Mouse (Mus musculus) hindbrain, postnatal 0 days (tissue): ENCODE measurements around the gene Inppl1. TPM values are rescaled to one million over a fixed set of nuclear protein-coding genes. Genes with fewer than 3 reads are reported as not detected.

Source experiments
- ATAC-seq: fragments of 200-750 bp; cut with Nextera tagmentation; 2 replicates; pipeline ENCODE4 v1.8.0; 2017; ENCODE audit warnings: mild to moderate bottlenecking, moderate TSS enrichment, moderate library complexity
- DNase-seq: peaks from one replicate; pipeline ENCODE4 v3.0.0-alpha.2; 2015; ENCODE audit warnings: low spot score
- H3K27ac ChIP-seq: fragments of 300-500 bp; sonication (generic); 2 replicates; pipeline ENCODE4 v1.5.1; 2014; ENCODE audit warnings: mild to moderate bottlenecking
- H3K27me3 ChIP-seq: fragments of 300-500 bp; sonication (generic); 2 replicates; pipeline ENCODE4 v1.6.1; 2014; ENCODE audit warnings: low read length, mixed read lengths; ENCODE audit not compliant: insufficient read depth
- H3K36me3 ChIP-seq: fragments of 300-500 bp; sonication (generic); 2 replicates; pipeline ENCODE4 v1.6.1; 2014; ENCODE audit warnings: low read length, mixed read lengths; ENCODE audit not compliant: insufficient read depth
- H3K4me1 ChIP-seq: fragments of 300-500 bp; sonication (generic); 2 replicates; pipeline ENCODE4 v1.6.1; 2014; ENCODE audit warnings: antibody characterized with exemption, low read length, mixed read lengths; ENCODE audit not compliant: insufficient read depth
- H3K4me2 ChIP-seq: fragments of 300-500 bp; sonication (generic); 2 replicates; pipeline ENCODE4 v1.6.1; 2014; ENCODE audit warnings: low read depth, mild to moderate bottlenecking, low read length, moderate library complexity, mixed read lengths
- H3K4me3 ChIP-seq: fragments of 300-500 bp; sonication (generic); 2 replicates; pipeline ENCODE4 v1.5.1; 2014; ENCODE audit warnings: low read length
- H3K9ac ChIP-seq: fragments of 300-500 bp; sonication (generic); replicated peaks from 2 replicates; pipeline ENCODE4 v1.6.1; 2014; ENCODE audit warnings: mild to moderate bottlenecking, low read length, moderate library complexity, mixed read lengths
- H3K9me3 ChIP-seq: fragments of 300-500 bp; sonication (generic); 2 replicates; pipeline ENCODE4 v1.6.1; 2016; ENCODE audit warnings: low read length, mixed read lengths
- CTCF ChIP-seq: IDR thresholded peaks from 2 replicates; pipeline ENCODE4 v1.5.1; 2016; ENCODE audit warnings: antibody characterized with exemption, control low read depth, low read depth
- WGBS: fragments of 180-500 bp; shearing (Covaris S2); extraction: QIAGEN DNeasy Blood & Tissue Kit; methylation state at CpG from one replicate; pipeline ENCODE4 v1.1.7; 2014; 5-methylcytosine and 5-hydroxymethylcytosine counted together
- polyA plus RNA-seq: library from polyadenylated mRNA; unstranded; fragments of >200 nt; fragmentation: Nextera tagmentation; extraction: Ambion mirVana; gene quantifications from 2 replicates; pipeline ENCODE4 v1.2.1, GENCODE M21; 2015
- total RNA-seq: library from RNA; depleted of rRNA; stranded (reverse); fragments of >200 nt; gene quantifications from 2 replicates; pipeline ENCODE4 v1.2.3, GENCODE M21; 2014

Gene Inppl1
- total and polyA plus RNA-seq, 2 experiments from 2014 or later: 14.3 to 30.0 TPM

GRCm38 (mm10) chr7:101822836-101823757, 14.9 kb downstream of the Inppl1 start:
- no peak overlapping the region for H3K4me2 ChIP-seq
- no peak for DNase-seq
- WGBS: 34% methylated on average over 32 of the region's 32 CpGs

DNA sequence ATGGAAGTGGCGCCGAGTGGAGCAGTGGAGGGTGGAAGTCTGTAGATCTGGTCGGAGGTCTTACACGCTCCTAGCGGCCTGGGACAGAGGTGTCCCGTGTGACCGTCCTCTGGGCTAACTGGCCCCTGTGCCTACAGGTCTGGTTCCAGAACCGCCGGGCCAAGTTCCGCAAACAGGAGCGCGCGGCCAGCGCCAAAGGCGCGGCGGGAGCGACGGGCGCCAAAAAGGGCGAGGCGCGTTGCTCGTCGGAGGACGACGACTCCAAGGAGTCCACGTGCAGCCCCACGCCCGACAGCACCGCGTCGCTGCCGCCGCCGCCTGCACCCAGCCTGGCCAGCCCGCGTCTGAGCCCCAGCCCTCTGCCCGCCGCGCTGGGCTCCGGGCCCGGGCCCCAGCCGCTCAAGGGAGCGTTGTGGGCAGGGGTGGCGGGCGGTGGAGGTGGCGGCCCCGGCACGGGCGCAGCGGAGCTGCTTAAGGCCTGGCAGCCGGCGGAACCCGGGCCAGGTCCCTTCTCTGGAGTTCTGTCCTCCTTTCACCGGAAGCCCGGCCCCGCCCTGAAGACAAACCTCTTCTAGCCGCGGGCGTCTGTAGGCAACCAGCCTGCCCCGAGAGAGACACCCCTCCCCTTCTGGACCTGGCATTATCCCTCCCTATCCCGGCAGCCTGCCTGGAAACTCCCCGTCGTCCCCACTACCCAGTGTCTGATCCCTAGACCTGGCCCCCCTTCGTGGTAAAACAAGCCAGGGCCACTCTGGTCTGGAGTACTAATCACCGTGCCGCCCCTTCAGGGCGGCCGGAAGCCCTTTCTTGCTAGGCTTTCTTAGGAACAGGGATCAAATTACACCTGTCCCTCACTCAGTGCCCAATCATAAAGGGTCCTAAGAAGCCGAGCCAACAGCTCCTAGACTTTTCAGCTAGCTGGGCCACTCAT, 16.2 kb downstream of the Inppl1 start:
- no peak overlapping the region for H3K9ac ChIP-seq
- 1% methylated on average over 67 of the region's 71 CpGs for WGBS

More at GRCm38 (mm10) chr7:101822836-101823757, 14.9 kb downstream of the Inppl1 start:
- TF ChIP-seq CTCF: peak; percentile 55
- peaks cover 43% of the 10 kb centered on the region for H3K27me3 ChIP-seq
- H3K36me3 ChIP-seq: peaks cover 4% of the 10 kb centered on the region; the same call in 1 of the 2 replicates
- ATAC-seq: peak; percentile 24; the same call in 1 of the 2 replicates
- no peak overlapping the region for H3K9ac ChIP-seq
- H3K4me1 ChIP-seq: peaks cover 8% of the 10 kb centered on the region
- no peak overlapping the region for H3K4me3 ChIP-seq
- no peaks in the 10 kb centered on the region for H3K9me3 ChIP-seq
- no peak overlapping the region for H3K27ac ChIP-seq

DNA sequence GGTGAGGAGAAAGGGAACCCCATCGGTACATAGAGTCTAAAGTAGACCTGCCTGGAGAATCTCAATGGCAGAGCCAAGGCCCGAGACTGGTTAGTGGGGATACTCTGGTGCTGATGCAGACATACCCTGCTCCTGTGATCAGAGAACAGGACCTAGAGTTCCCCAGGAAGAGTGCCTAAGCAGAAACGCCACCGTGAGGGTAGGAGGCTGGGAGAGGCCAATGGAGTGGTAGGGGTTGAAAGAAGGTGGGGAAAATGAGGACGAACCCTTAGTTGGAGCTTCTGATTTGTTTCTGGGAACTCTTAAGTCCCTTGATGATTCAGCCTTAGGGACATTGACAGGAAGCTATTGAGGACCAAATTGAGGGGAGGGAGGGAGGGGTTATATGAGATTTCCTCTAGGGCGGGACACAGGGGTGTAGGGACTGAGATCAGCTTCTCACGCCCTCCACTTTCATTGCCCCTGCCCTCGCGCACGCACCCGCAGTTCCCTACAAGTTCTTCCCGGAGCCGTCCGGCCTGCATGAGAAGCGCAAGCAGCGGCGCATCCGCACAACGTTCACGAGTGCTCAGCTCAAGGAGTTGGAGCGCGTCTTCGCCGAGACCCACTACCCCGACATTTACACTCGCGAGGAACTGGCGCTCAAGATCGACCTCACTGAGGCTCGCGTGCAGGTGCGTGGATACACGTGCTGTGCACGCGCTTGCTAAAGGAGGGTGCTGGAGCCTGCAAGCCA, 17.6 kb downstream of the Inppl1 start:
- Histone ChIP-seq H3K4me3 (peak overlapping the region; percentile 27), H3K4me1 (peaks cover 8% of the 10 kb centered on the region), H3K27me3 (peaks cover 60% of the 10 kb centered on the region), H3K9me3 (no peaks in the 10 kb centered on the region), H3K36me3 (no peaks in the 10 kb centered on the region), H3K4me2 (peak overlapping the region; percentile 59), H3K27ac (no peak overlapping the region), H3K9ac (no peak overlapping the region)
- WGBS: 5% methylated on average over 35 of the region's 35 CpGs
- no peak for TF ChIP-seq CTCF
- no peak for ATAC-seq
- DNase-seq: peak; percentile 47

More for the DNA sequence above, 16.2 kb downstream of the Inppl1 start:
- no peak for TF ChIP-seq CTCF
- peaks cover 55% of the 10 kb centered on the region for H3K27me3 ChIP-seq
- H3K4me2 ChIP-seq: peak overlapping the region; percentile 59
- no peak overlapping the region for H3K27ac ChIP-seq
- DNase-seq: peak; percentile 43
- peaks cover 8% of the 10 kb centered on the region for H3K4me1 ChIP-seq
- H3K36me3 ChIP-seq: no peaks in the 10 kb centered on the region
- H3K4me3 ChIP-seq: peak overlapping the region; percentile 36
- peak; percentile 53 for ATAC-seq
- no peaks in the 10 kb centered on the region for H3K9me3 ChIP-seq

GRCm38 (mm10) chr7:101817861-101818401, 20.1 kb downstream of the Inppl1 start, which contains the start of gene Phox2a:
Gene Phox2a (plus strand): TSS chr7:101818313.
- peaks cover 8% of the 10 kb centered on the region for H3K4me1 ChIP-seq
- under 1% methylated on average over 36 of the region's 45 CpGs for WGBS
- peak within 1 kb of the TSS; percentile 28 for H3K4me3 ChIP-seq
- peak; percentile 21 for ATAC-seq
- H3K27me3 ChIP-seq: peaks cover 54% of the 10 kb centered on the region
- H3K9ac ChIP-seq: no peak within 1 kb of the TSS
- DNase-seq: no peak
- no peaks in the 10 kb centered on the region for H3K36me3 ChIP-seq
- TF ChIP-seq CTCF: no peak
- peak within 1 kb of the TSS; percentile 46 for H3K4me2 ChIP-seq
- no peak within 1 kb of the TSS for H3K27ac ChIP-seq
- no peaks in the 10 kb centered on the region for H3K9me3 ChIP-seq

DNA sequence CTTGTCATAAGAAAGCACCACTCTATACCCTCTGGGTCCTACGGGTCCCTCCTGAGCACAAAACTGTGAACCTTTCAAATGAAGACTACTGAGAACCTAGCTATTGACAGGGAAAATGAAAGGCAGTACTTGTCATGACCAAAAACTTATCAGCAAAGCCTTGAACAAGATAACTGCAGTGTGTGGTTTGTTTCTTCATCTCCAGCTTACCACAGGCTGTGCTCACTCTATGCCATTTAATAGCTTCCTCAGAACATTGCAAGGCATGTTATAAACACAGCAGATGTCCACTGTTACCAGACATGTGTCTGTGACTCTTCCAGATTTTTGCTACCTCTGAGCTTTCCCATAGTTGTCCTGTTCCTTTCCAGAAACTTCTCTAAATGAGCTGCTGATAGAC, 61.0 kb downstream of the Inppl1 start:
- ATAC-seq (no peak), DNase-seq (no peak)
- Histone ChIP-seq H3K36me3 (peaks cover 30% of the 10 kb centered on the region; the same call in 1 of the 2 replicates), H3K4me3 (no peak overlapping the region), H3K27ac (no peak overlapping the region), H3K9me3 (no peaks in the 10 kb centered on the region), H3K4me2 (no peak overlapping the region), H3K9ac (no peak overlapping the region), H3K27me3 (no peaks in the 10 kb centered on the region), H3K4me1 (peaks cover 4% of the 10 kb centered on the region; the same call in 1 of the 2 replicates)
- WGBS: 97% methylated on average over 1 of the region's 1 CpGs
- TF ChIP-seq CTCF: no peak
